Mouse (Mus musculus) limb, embryonic 14.5 days (tissue): Measurements from ENCODE around the gene Enox2. TPM values are rescaled to one million over a fixed set of nuclear protein-coding genes. Genes with fewer than 3 reads are reported as not detected.

ENCODE experiments used
- ATAC-seq: fragments of 200-750 bp; cut with Nextera tagmentation; 2 replicates; pipeline ENCODE4 v1.8.0; 2017; ENCODE audit warnings: low read depth, moderate number of reproducible peaks, moderate TSS enrichment; ENCODE audit not compliant: low FRiP score
- DNase-seq: peaks from one replicate; pipeline ENCODE4 v3.0.0-alpha.2; 2015; ENCODE audit warnings: low spot score
- H3K27ac ChIP-seq: fragments of 300-500 bp; sonication (generic); replicated peaks from 2 replicates; pipeline ENCODE4 v1.5.1; 2014; ENCODE audit warnings: low read depth, mild to moderate bottlenecking, low read length, moderate library complexity, mixed read lengths
- H3K27me3 ChIP-seq: fragments of 300-500 bp; sonication (generic); 2 replicates; pipeline ENCODE4 v1.6.1; 2014; ENCODE audit warnings: low read length, mixed read lengths; ENCODE audit not compliant: control insufficient read depth, insufficient read depth
- H3K36me3 ChIP-seq: fragments of 300-500 bp; sonication (generic); 2 replicates; pipeline ENCODE4 v1.6.1; 2014; ENCODE audit warnings: mild to moderate bottlenecking, low read length, moderate library complexity, mixed read lengths; ENCODE audit not compliant: control insufficient read depth, insufficient read depth
- H3K4me1 ChIP-seq: fragments of 300-500 bp; sonication (generic); 2 replicates; pipeline ENCODE4 v1.6.1; 2014; ENCODE audit warnings: antibody characterized with exemption, low read length, mixed read lengths; ENCODE audit not compliant: control insufficient read depth, insufficient read depth
- H3K4me2 ChIP-seq: fragments of 300-500 bp; sonication (generic); replicated peaks from 2 replicates; pipeline ENCODE4 v1.6.1; 2014; ENCODE audit warnings: low read depth, mild to moderate bottlenecking, low read length, moderate library complexity; ENCODE audit not compliant: severe bottlenecking
- H3K4me3 ChIP-seq: fragments of 300-500 bp; sonication (generic); replicated peaks from 2 replicates; pipeline ENCODE4 v1.5.1; 2014; ENCODE audit warnings: low read length
- H3K9ac ChIP-seq: fragments of 300-500 bp; sonication (generic); 2 replicates; pipeline ENCODE4 v1.6.1; 2014; ENCODE audit warnings: mild to moderate bottlenecking, low read depth, low read length, moderate library complexity; ENCODE audit not compliant: severe bottlenecking
- H3K9me3 ChIP-seq: fragments of 300-500 bp; sonication (generic); 2 replicates; pipeline ENCODE4 v1.6.1; 2016; ENCODE audit warnings: low read length; ENCODE audit not compliant: control insufficient read depth
- POLR2A ChIP-seq: fragments of 200-500 bp; IDR thresholded peaks from 2 replicates; pipeline ENCODE4 v1.8.0; 2012; ENCODE audit warnings: inconsistent platforms, mild to moderate bottlenecking, moderate library complexity, borderline replicate concordance; ENCODE audit not compliant: insufficient read depth, insufficient read length; ENCODE audit errors: extremely low read depth
- WGBS: fragments of 180-500 bp; shearing (Covaris S2); extraction: QIAGEN DNeasy Blood & Tissue Kit; methylation state at CpG from one replicate; pipeline ENCODE4 v1.1.7; 2014; 5-methylcytosine and 5-hydroxymethylcytosine counted together
- polyA plus RNA-seq, 2 experiments: library from polyadenylated mRNA; depleted of rRNA in 1 of 2; stranded (reverse) in 1 of 2; unstranded in 1 of 2; fragments of >200 nt; fragmentation: Nextera tagmentation in 1 of 2; extraction: Ambion mirVana in 1 of 2; gene quantifications; 2 replicates each; pipeline versions ENCODE4 v1.2.1 to v1.2.3; 2012 to 2014

Enox2 gene
- polyA plus RNA-seq, 2 experiments, result 6.3 to 7.3 TPM

- WGBS, result 74% methylated on average over 2 of the region's 2 CpGs
- no peaks in the 10 kb centered on the region for H3K9me3 ChIP-seq
- no peak for TF ChIP-seq POLR2A
- no peaks in the 10 kb centered on the region for H3K27me3 ChIP-seq
- no peaks in the 10 kb centered on the region for H3K4me1 ChIP-seq
- H3K36me3 ChIP-seq, result no peaks in the 10 kb centered on the region
- H3K9ac ChIP-seq, result no peak overlapping the region
- H3K4me3 ChIP-seq, result no peak overlapping the region
- H3K4me2 ChIP-seq, result no peak overlapping the region
- DNase-seq, result no peak
- H3K27ac ChIP-seq, result no peak overlapping the region
- ATAC-seq, result no peak
Observed at GRCm38 (mm10) chrX:49096249-49096648, 191.8 kb downstream of the Enox2 start.

- Histone ChIP-seq H3K9me3 (no peaks in the 10 kb centered on the region), H3K4me3 (no peak overlapping the region), H3K36me3 (no peaks in the 10 kb centered on the region), H3K4me1 (no peaks in the 10 kb centered on the region; the same call in 1 of the 2 replicates), H3K27me3 (no peaks in the 10 kb centered on the region), H3K27ac (no peak overlapping the region), H3K9ac (no peak overlapping the region), H3K4me2 (no peak overlapping the region)
- TF ChIP-seq POLR2A, result no peak
- ATAC-seq (no peak), DNase-seq (no peak)
- WGBS, result 73% methylated on average over 6 of the region's 6 CpGs
Observed at GRCm38 (mm10) chrX:49075055-49075454, 213.0 kb downstream of the Enox2 start.

GRCm38 (mm10) chrX:49073563-49073962 lies 214.5 kb downstream of the Enox2 start:
- Histone ChIP-seq H3K27me3 (no peaks in the 10 kb centered on the region), H3K4me2 (no peak overlapping the region), H3K27ac (no peak overlapping the region), H3K4me3 (no peak overlapping the region), H3K4me1 (no peaks in the 10 kb centered on the region; the same call in 1 of the 2 replicates), H3K9me3 (no peaks in the 10 kb centered on the region), H3K9ac (no peak overlapping the region), H3K36me3 (no peaks in the 10 kb centered on the region)
- 51% methylated on average over 3 of the region's 3 CpGs for WGBS
- DNase-seq (peak; percentile 4), ATAC-seq (no peak)
- TF ChIP-seq POLR2A, result no peak

GRCm38 (mm10) chrX:49045118-49045517 lies 242.9 kb downstream of the Enox2 start:
- no peak for TF ChIP-seq POLR2A
- Histone ChIP-seq H3K4me2 (no peak overlapping the region), H3K27ac (no peak overlapping the region), H3K4me3 (no peak overlapping the region), H3K27me3 (no peaks in the 10 kb centered on the region), H3K9ac (no peak overlapping the region), H3K36me3 (no peaks in the 10 kb centered on the region), H3K9me3 (no peaks in the 10 kb centered on the region), H3K4me1 (no peaks in the 10 kb centered on the region)
- ATAC-seq (no peak), DNase-seq (no peak)

- no peaks in the 10 kb centered on the region for H3K36me3 ChIP-seq
- ATAC-seq (no peak), DNase-seq (no peak)
- H3K27ac ChIP-seq, result no peak overlapping the region
- no peak overlapping the region for H3K4me3 ChIP-seq
- no peaks in the 10 kb centered on the region for H3K27me3 ChIP-seq
- no peaks in the 10 kb centered on the region for H3K9me3 ChIP-seq
- no peaks in the 10 kb centered on the region for H3K4me1 ChIP-seq
- no peak overlapping the region for H3K4me2 ChIP-seq
- WGBS, result 63% methylated on average over 5 of the region's 5 CpGs
- H3K9ac ChIP-seq, result no peak overlapping the region
- TF ChIP-seq POLR2A, result no peak
Observed at GRCm38 (mm10) chrX:49009746-49010145, 278.3 kb downstream of the Enox2 start.

GRCm38 (mm10) chrX:49005655-49006054 lies 282.4 kb downstream of the Enox2 start:
- H3K4me1 ChIP-seq, result no peaks in the 10 kb centered on the region
- H3K9me3 ChIP-seq, result no peaks in the 10 kb centered on the region
- WGBS, result 92% methylated on average over 1 of the region's 1 CpGs
- H3K9ac ChIP-seq, result no peak overlapping the region
- DNase-seq (no peak), ATAC-seq (no peak)
- no peaks in the 10 kb centered on the region for H3K36me3 ChIP-seq
- H3K4me3 ChIP-seq, result no peak overlapping the region
- no peak for TF ChIP-seq POLR2A
- H3K4me2 ChIP-seq, result no peak overlapping the region
- no peak overlapping the region for H3K27ac ChIP-seq
- no peaks in the 10 kb centered on the region for H3K27me3 ChIP-seq
